Mouse (Mus musculus) hindbrain, postnatal 0 days (tissue): ENCODE measurements at regions not wholly inside any gene's neighbourhood (a gene's known extent, or its start where the extent isn't known, plus 50 kb on each side); places are given as distances from the start of the nearest gene placed in this dataset.

Experiments
- ATAC-seq: fragments of 200-750 bp; cut with Nextera tagmentation; 2 replicates; pipeline ENCODE4 v1.8.0; 2017; ENCODE audit warnings: mild to moderate bottlenecking, moderate TSS enrichment, moderate library complexity
- DNase-seq: peaks from one replicate; pipeline ENCODE4 v3.0.0-alpha.2; 2015; ENCODE audit warnings: low spot score
- H3K27ac ChIP-seq: fragments of 300-500 bp; sonication (generic); 2 replicates; pipeline ENCODE4 v1.5.1; 2014; ENCODE audit warnings: mild to moderate bottlenecking
- H3K27me3 ChIP-seq: fragments of 300-500 bp; sonication (generic); 2 replicates; pipeline ENCODE4 v1.6.1; 2014; ENCODE audit warnings: low read length, mixed read lengths; ENCODE audit not compliant: insufficient read depth
- H3K36me3 ChIP-seq: fragments of 300-500 bp; sonication (generic); 2 replicates; pipeline ENCODE4 v1.6.1; 2014; ENCODE audit warnings: low read length, mixed read lengths; ENCODE audit not compliant: insufficient read depth
- H3K4me1 ChIP-seq: fragments of 300-500 bp; sonication (generic); 2 replicates; pipeline ENCODE4 v1.6.1; 2014; ENCODE audit warnings: antibody characterized with exemption, low read length, mixed read lengths; ENCODE audit not compliant: insufficient read depth
- H3K4me2 ChIP-seq: fragments of 300-500 bp; sonication (generic); 2 replicates; pipeline ENCODE4 v1.6.1; 2014; ENCODE audit warnings: low read depth, mild to moderate bottlenecking, low read length, moderate library complexity, mixed read lengths
- H3K4me3 ChIP-seq: fragments of 300-500 bp; sonication (generic); 2 replicates; pipeline ENCODE4 v1.5.1; 2014; ENCODE audit warnings: low read length
- H3K9ac ChIP-seq: fragments of 300-500 bp; sonication (generic); replicated peaks from 2 replicates; pipeline ENCODE4 v1.6.1; 2014; ENCODE audit warnings: mild to moderate bottlenecking, low read length, moderate library complexity, mixed read lengths
- H3K9me3 ChIP-seq: fragments of 300-500 bp; sonication (generic); 2 replicates; pipeline ENCODE4 v1.6.1; 2016; ENCODE audit warnings: low read length, mixed read lengths
- CTCF ChIP-seq: IDR thresholded peaks from 2 replicates; pipeline ENCODE4 v1.5.1; 2016; ENCODE audit warnings: antibody characterized with exemption, control low read depth, low read depth
- WGBS: fragments of 180-500 bp; shearing (Covaris S2); extraction: QIAGEN DNeasy Blood & Tissue Kit; methylation state at CpG from one replicate; pipeline ENCODE4 v1.1.7; 2014; 5-methylcytosine and 5-hydroxymethylcytosine counted together

GRCm38 (mm10) chr7:37346041-37346440 lies 427.4 kb downstream of the Zfp536 start:
- 3% methylated on average over 10 of the region's 10 CpGs for WGBS
- Histone ChIP-seq H3K27ac (no peak overlapping the region), H3K36me3 (no peaks in the 10 kb centered on the region), H3K4me3 (no peak overlapping the region), H3K27me3 (no peaks in the 10 kb centered on the region), H3K4me2 (no peak overlapping the region), H3K9me3 (no peaks in the 10 kb centered on the region), H3K9ac (no peak overlapping the region), H3K4me1 (no peaks in the 10 kb centered on the region; the same call in 1 of the 2 replicates)
- DNase-seq: peak; percentile 93
- peak; percentile 97 for TF ChIP-seq CTCF
- ATAC-seq: peak; percentile 51

- Histone ChIP-seq H3K9ac (no peak overlapping the region; the same call in 1 of the 2 replicates), H3K4me1 (peaks cover 7% of the 10 kb centered on the region; the same call in 1 of the 2 replicates), H3K27me3 (no peaks in the 10 kb centered on the region), H3K36me3 (no peaks in the 10 kb centered on the region), H3K27ac (no peak overlapping the region), H3K4me2 (0 out of 2 replicates have a peak overlapping the region, but pooled peaks have one; percentile 5), H3K9me3 (no peaks in the 10 kb centered on the region), H3K4me3 (no peak overlapping the region)
- TF ChIP-seq CTCF: peak; percentile 99
- peak; percentile 95 for DNase-seq
- ATAC-seq: peak; percentile 70
- 16% methylated on average over 17 of the region's 21 CpGs for WGBS
Measured at GRCm38 (mm10) chr7:37357647-37358395, 415.6 kb downstream of the Zfp536 start.

DNA sequence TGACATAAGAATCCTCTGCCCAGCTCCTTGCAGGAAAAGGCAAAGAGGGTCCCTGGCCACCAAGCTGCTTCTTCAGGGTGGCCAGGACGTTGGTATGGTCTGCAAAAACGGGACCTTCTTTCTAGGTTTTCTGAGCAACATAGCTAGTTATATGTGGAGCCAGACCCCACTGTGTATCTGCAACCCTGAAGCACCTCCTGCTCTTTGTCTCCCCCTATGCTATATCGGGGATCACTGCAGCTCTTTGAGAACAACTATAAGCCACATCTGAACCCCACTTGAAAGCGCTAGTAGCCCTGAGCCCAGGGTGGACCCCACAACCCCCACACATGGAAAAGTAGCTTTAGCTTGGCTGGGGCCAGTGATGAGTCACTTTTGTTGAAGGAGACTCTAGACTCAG lies 414.9 kb downstream of the Zfp536 start:
- Histone ChIP-seq H3K4me2 (no peak overlapping the region), H3K9ac (no peak overlapping the region), H3K27me3 (no peaks in the 10 kb centered on the region), H3K4me1 (peaks cover 7% of the 10 kb centered on the region; the same call in 1 of the 2 replicates), H3K36me3 (no peaks in the 10 kb centered on the region), H3K4me3 (no peak overlapping the region), H3K27ac (no peak overlapping the region), H3K9me3 (no peaks in the 10 kb centered on the region)
- no peak for ATAC-seq
- peak; percentile 42 for TF ChIP-seq CTCF
- no peak for DNase-seq
- 66% methylated on average over 4 of the region's 4 CpGs for WGBS

GRCm38 (mm10) chr7:37359473-37359872 lies 414.0 kb downstream of the Zfp536 start:
- Histone ChIP-seq H3K4me1 (peaks cover 7% of the 10 kb centered on the region; the same call in 1 of the 2 replicates), H3K9ac (no peak overlapping the region), H3K27me3 (no peaks in the 10 kb centered on the region), H3K9me3 (no peaks in the 10 kb centered on the region), H3K36me3 (no peaks in the 10 kb centered on the region), H3K27ac (no peak overlapping the region), H3K4me3 (no peak overlapping the region), H3K4me2 (no peak overlapping the region)
- ATAC-seq (no peak), DNase-seq (peak; percentile 30)
- TF ChIP-seq CTCF: 0 out of 2 replicates have a peak, but pooled peaks have one; percentile 15
- 61% methylated on average over 8 of the region's 8 CpGs for WGBS

- H3K4me1 ChIP-seq: peaks cover 7% of the 10 kb centered on the region; the same call in 1 of the 2 replicates
- ATAC-seq: no peak
- H3K36me3 ChIP-seq: no peaks in the 10 kb centered on the region
- no peak overlapping the region for H3K9ac ChIP-seq
- no peak overlapping the region for H3K4me2 ChIP-seq
- no peaks in the 10 kb centered on the region for H3K9me3 ChIP-seq
- whole genome bisulfite sequencing: 13% methylated on average over 3 of the region's 3 CpGs
- no peak overlapping the region for H3K4me3 ChIP-seq
- peak; percentile 79 for DNase-seq
- peak; percentile 95 for TF ChIP-seq CTCF
- H3K27ac ChIP-seq: no peak overlapping the region
- H3K27me3 ChIP-seq: no peaks in the 10 kb centered on the region
Measured at GRCm38 (mm10) chr7:37360171-37360570, 413.3 kb downstream of the Zfp536 start.

- H3K9ac ChIP-seq: 0 out of 2 replicates have a peak overlapping the region, but pooled peaks have one; percentile 17
- WGBS: 6% methylated on average over 16 of the region's 16 CpGs
- ATAC-seq (0 out of 2 replicates have a peak, but pooled peaks have one; percentile 9), DNase-seq (peak; percentile 54)
- peak overlapping the region; percentile 59 for H3K4me2 ChIP-seq
- no peaks in the 10 kb centered on the region for H3K9me3 ChIP-seq
- H3K4me3 ChIP-seq: peak overlapping the region; percentile 24
- TF ChIP-seq CTCF: no peak
- no peaks in the 10 kb centered on the region for H3K27me3 ChIP-seq
- peak overlapping the region; percentile 41 for H3K27ac ChIP-seq
- no peaks in the 10 kb centered on the region for H3K36me3 ChIP-seq
- H3K4me1 ChIP-seq: peaks cover 7% of the 10 kb centered on the region; the same call in 1 of the 2 replicates
Measured at GRCm38 (mm10) chr7:37361802-37362441, 411.5 kb downstream of the Zfp536 start.
